8 mouse cellular contexts compared by ENCODE assay signal in the genomic region with DNA sequence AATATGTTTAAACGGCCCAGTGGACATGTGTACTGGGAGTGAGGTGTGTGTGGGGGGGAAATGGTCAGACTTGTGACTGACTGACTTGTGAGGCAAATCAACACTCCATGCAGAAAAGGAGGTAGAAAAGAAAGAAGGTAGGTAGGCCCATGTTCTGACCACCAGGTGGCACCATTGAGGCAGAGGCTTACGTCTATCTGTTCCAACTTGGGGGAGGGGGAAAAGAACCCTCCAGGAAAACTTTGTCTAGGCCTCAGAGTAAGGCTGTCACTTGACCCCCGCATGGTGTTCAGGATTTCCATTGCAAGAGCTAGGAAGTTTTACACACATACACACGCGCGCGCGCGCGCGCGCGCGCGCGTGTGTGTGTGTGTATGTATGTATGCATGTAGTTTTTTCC. TPM values are rescaled to one million over a fixed set of nuclear protein-coding genes. Genes with fewer than 3 reads are reported as not detected.
DNase-seq lines count a peak whose midpoint lies in the region; ATAC-seq lines count a peak whose summit lies in the region.

No protein-coding gene starts in this region.

- H3K9ac ChIP-seq in limb, embryonic 12.5 days (replicated peaks), result no peak overlapping the region
- no peak overlapping the region for H3K9ac ChIP-seq in midbrain, embryonic 14.5 days (replicated peaks; ENCODE audit: low read length)

- no peak for ATAC-seq in limb, embryonic 12.5 days (ENCODE audit: insufficient number of reproducible peaks, insufficient read depth, low FRiP score, low TSS enrichment, low read depth)
- peak; percentile 15; the same call in 1 of the 2 replicates for ATAC-seq in midbrain, embryonic 14.5 days (ENCODE audit: low FRiP score, low TSS enrichment)

- H3K36me3 ChIP-seq in limb, embryonic 12.5 days, result no peaks in the 10 kb centered on the region
- H3K36me3 ChIP-seq in midbrain, embryonic 14.5 days (ENCODE audit: control insufficient read depth, insufficient read depth, low read length), result no peaks in the 10 kb centered on the region

- 26% methylated on average over 16 of the region's 16 CpGs for WGBS in limb, embryonic 12.5 days
- WGBS in midbrain, embryonic 14.5 days, result 13% methylated on average over 16 of the region's 16 CpGs

- DNase-seq in 3134 (ENCODE audit: extremely low read depth, insufficient read length, low spot score), result peak; percentile 44
- DNase-seq in adrenal gland, adult 8-10 months, result peak; percentile 36
- peak; percentile 83 for DNase-seq in embryo, embryonic 9.5 days (ENCODE audit: extremely low spot score)
- peak; percentile 94 for DNase-seq in heart, adult 11 months
- peak; percentile 59 for DNase-seq in kidney, adult 11 months
- peak; percentile 91 for DNase-seq in midbrain, embryonic 14.5 days
- peak; percentile 53 to 84 for DNase-seq in spleen, postnatal 10 days (ENCODE audit: low spot score in 2 of 2)

- H3K27me3 ChIP-seq in limb, embryonic 12.5 days, result peaks cover 4% of the 10 kb centered on the region; the same call in 1 of the 2 replicates
- H3K27me3 ChIP-seq in midbrain, embryonic 14.5 days (ENCODE audit: control insufficient read depth, insufficient read depth, low read length), result no peaks in the 10 kb centered on the region

- H3K4me2 ChIP-seq in limb, embryonic 12.5 days, result peak overlapping the region; percentile 73
- H3K4me2 ChIP-seq in midbrain, embryonic 14.5 days (ENCODE audit: low read length), result peak overlapping the region; percentile 73

- H3K27ac ChIP-seq in limb, embryonic 12.5 days, result no peak overlapping the region
- H3K27ac ChIP-seq in midbrain, embryonic 14.5 days (replicated peaks; ENCODE audit: low read depth, low read length), result no peak overlapping the region

- H3K9me3 ChIP-seq in limb, embryonic 12.5 days, result no peaks in the 10 kb centered on the region
- no peaks in the 10 kb centered on the region for H3K9me3 ChIP-seq in midbrain, embryonic 14.5 days (ENCODE audit: control insufficient read depth, low read length)

- peak overlapping the region; percentile 65 for H3K4me3 ChIP-seq in limb, embryonic 12.5 days (replicated peaks)
- H3K4me3 ChIP-seq in midbrain, embryonic 14.5 days (replicated peaks; ENCODE audit: low read depth, low read length), result peak overlapping the region; percentile 66

- peaks cover 26% of the 10 kb centered on the region for H3K4me1 ChIP-seq in limb, embryonic 12.5 days (replicated peaks)
- peaks cover 33% of the 10 kb centered on the region for H3K4me1 ChIP-seq in midbrain, embryonic 14.5 days (ENCODE audit: control insufficient read depth, insufficient read depth, low read length)

RNA-seq across cellular contexts. Expression of a gene that starts 1.8 kb away (rescaled TPM):
- 1 to 10 TPM; 5.1 to 9.5 (median 6.9) TPM for total RNA-seq in adrenal gland, adult 8-10 months (2022)
- 8.0 and 9.6 TPM in 2 replicates for polyA plus RNA-seq in limb, embryonic 12.5 days (2016; fragmentation: Nextera tagmentation; extraction: Ambion mirVana)
- 19.6 and 24.5 TPM in 2 replicates for polyA plus RNA-seq in midbrain, embryonic 14.5 days (2014; fragmentation: Nextera tagmentation; extraction: Ambion mirVana)

RNA-seq across cellular contexts. Expression of a gene that starts 54.7 kb away (rescaled TPM):
- not detected for total RNA-seq in adrenal gland, adult 8-10 months (2022)
- polyA plus RNA-seq in limb, embryonic 12.5 days (2016; fragmentation: Nextera tagmentation; extraction: Ambion mirVana), result not detected in 2 replicates
- polyA plus RNA-seq in midbrain, embryonic 14.5 days (2014; fragmentation: Nextera tagmentation; extraction: Ambion mirVana), result not detected in 2 replicates

Comparison
In these comparisons a context has a peak if more than half of its experiments do, and no peak if none do; other contexts are left out.
1. DNase-seq: peak in every context shown above with its lines; median percentile 94 in heart, adult 11 months; 91 in midbrain, embryonic 14.5 days; 83 in embryo, embryonic 9.5 days; 68 in spleen, postnatal 10 days; 59 in kidney, adult 11 months; 44 in 3134; 36 in adrenal gland, adult 8-10 months.